Mouse (Mus musculus) kidney, postnatal 0 days (tissue): ENCODE results near the gene Ovol2. TPM values are rescaled to one million over a fixed set of nuclear protein-coding genes. Genes with fewer than 3 reads are reported as not detected.
"Not testable (repeated sequence)": the region's sequence is repeated elsewhere in the genome, so short reads cannot be mapped to it uniquely, and the experiment has no call there.

Source experiments
- ATAC-seq: fragments of 200-750 bp; cut with Nextera tagmentation; replicated peaks from 2 replicates; pipeline ENCODE4 v1.8.0; 2017; ENCODE audit warnings: low read depth, moderate number of reproducible peaks, moderate TSS enrichment, moderate library complexity; ENCODE audit not compliant: low FRiP score
- DNase-seq: peaks from one replicate; pipeline ENCODE4 v3.0.0-alpha.2; 2016; ENCODE audit warnings: low spot score
- H3K27ac ChIP-seq: fragments of 300-500 bp; sonication (generic); 2 replicates; pipeline ENCODE4 v1.5.1; 2014; ENCODE audit warnings: mild to moderate bottlenecking
- H3K27me3 ChIP-seq: fragments of 300-500 bp; sonication (generic); 2 replicates; pipeline ENCODE4 v1.6.1; 2014; ENCODE audit warnings: low read length, mixed read lengths; ENCODE audit not compliant: insufficient read depth
- H3K36me3 ChIP-seq: fragments of 300-500 bp; sonication (generic); 2 replicates; pipeline ENCODE4 v1.6.1; 2014; ENCODE audit warnings: low read length, mixed read lengths; ENCODE audit not compliant: insufficient read depth
- H3K4me1 ChIP-seq: fragments of 300-500 bp; sonication (generic); replicated peaks from 2 replicates; pipeline ENCODE4 v1.6.1; 2014; ENCODE audit warnings: antibody characterized with exemption, low read length, mixed read lengths; ENCODE audit not compliant: insufficient read depth
- H3K4me2 ChIP-seq: fragments of 300-500 bp; sonication (generic); 2 replicates; pipeline ENCODE4 v1.6.1; 2014; ENCODE audit warnings: mild to moderate bottlenecking, low read length, moderate library complexity, mixed read lengths
- H3K4me3 ChIP-seq: fragments of 300-500 bp; sonication (generic); replicated peaks from 2 replicates; pipeline ENCODE4 v1.5.1; 2014; ENCODE audit warnings: low read depth, low read length
- H3K9ac ChIP-seq: fragments of 300-500 bp; sonication (generic); 2 replicates; pipeline ENCODE4 v1.6.1; 2014; ENCODE audit warnings: low read depth, low read length
- H3K9me3 ChIP-seq: fragments of 300-500 bp; sonication (generic); replicated peaks from 2 replicates; pipeline ENCODE4 v1.6.1; 2016; ENCODE audit warnings: low read length, inconsistent platforms, mixed read lengths
- CTCF ChIP-seq: IDR thresholded peaks from 2 replicates; pipeline ENCODE4 v1.5.1; 2016; ENCODE audit warnings: antibody characterized with exemption, low read depth, mild to moderate bottlenecking, moderate library complexity
- WGBS: fragments of 180-500 bp; shearing (Covaris S2); extraction: QIAGEN DNeasy Blood & Tissue Kit; methylation state at CpG from one replicate; pipeline ENCODE4 v1.1.7; 2014; 5-methylcytosine and 5-hydroxymethylcytosine counted together
- polyA plus RNA-seq: library from polyadenylated mRNA; unstranded; fragments of >200 nt; fragmentation: Nextera tagmentation; extraction: Ambion mirVana; gene quantifications from 2 replicates; pipeline ENCODE4 v1.2.1, GENCODE M21; 2015

Ovol2 gene
- polyA plus RNA-seq, 1 experiment from 2014 or later: 1.8 TPM

GRCm38 (mm10) chr2:144369511-144369910 is 37.6 kb upstream of the Ovol2 start:
- peak; percentile 53 for DNase-seq

GRCm38 (mm10) chr2:144369020-144369421 is 37.1 kb upstream of the Ovol2 start:
- Histone ChIP-seq H3K4me1 (peaks cover 4% of the 10 kb centered on the region), H3K27me3 (no peaks in the 10 kb centered on the region), H3K4me3 (peak overlapping the region; percentile 89), H3K27ac (peak overlapping the region; percentile 96), H3K9ac (peak overlapping the region; percentile 82), H3K9me3 (no peaks in the 10 kb centered on the region), H3K4me2 (peak overlapping the region; percentile 68), H3K36me3 (peaks cover 8% of the 10 kb centered on the region; the same call in 1 of the 2 replicates)
- TF ChIP-seq CTCF: no peak
- DNase-seq (no peak), ATAC-seq (peak; percentile 83)
- under 1% methylated on average over 35 of the region's 43 CpGs for WGBS

More at GRCm38 (mm10) chr2:144369511-144369910, 37.6 kb upstream of the Ovol2 start:
- Histone ChIP-seq H3K9me3 (no peaks in the 10 kb centered on the region), H3K27ac (peak overlapping the region; percentile 96), H3K36me3 (peaks cover 12% of the 10 kb centered on the region; the same call in 1 of the 2 replicates), H3K4me3 (peak overlapping the region; percentile 89), H3K4me2 (peak overlapping the region; percentile 68), H3K9ac (peak overlapping the region; percentile 82), H3K27me3 (no peaks in the 10 kb centered on the region), H3K4me1 (peaks cover 4% of the 10 kb centered on the region)
- 0 out of 2 replicates have a peak, but pooled peaks have one; percentile 29 for ATAC-seq
- TF ChIP-seq CTCF: no peak
- under 1% methylated on average over 12 of the region's 12 CpGs for WGBS

- Histone ChIP-seq H3K27me3 (no peaks in the 10 kb centered on the region), H3K9ac (peak within 1 kb of the TSS; percentile 82), H3K4me3 (peak within 1 kb of the TSS; percentile 89), H3K9me3 (no peaks in the 10 kb centered on the region), H3K27ac (peak within 1 kb of the TSS; percentile 96), H3K36me3 (peaks cover 3% of the 10 kb centered on the region; the same call in 1 of the 2 replicates), H3K4me2 (peak within 1 kb of the TSS; percentile 68), H3K4me1 (peaks cover 4% of the 10 kb centered on the region)
- 6% methylated on average over 38 of the region's 38 CpGs for WGBS
- ATAC-seq (peak; percentile 93), DNase-seq (peak; percentile 97)
- TF ChIP-seq CTCF: no peak
Observed at GRCm38 (mm10) chr2:144368400-144369019, 36.6 kb upstream of the Ovol2 start, which contains the start of the genes Kat14 and Pet117. Kat14 (plus strand) TSS chr2:144368983. Pet117 (plus strand) TSS chr2:144368996.

GRCm38 (mm10) chr2:144352843-144353242 is 20.9 kb upstream of the Ovol2 start:
- ATAC-seq (no peak), DNase-seq (no peak)
- no peaks in the 10 kb centered on the region for H3K9me3 ChIP-seq
- no peaks in the 10 kb centered on the region for H3K36me3 ChIP-seq
- WGBS: 80% methylated on average over 11 of the region's 11 CpGs
- H3K4me3 ChIP-seq: no peak overlapping the region
- no peak overlapping the region for H3K4me2 ChIP-seq
- no peaks in the 10 kb centered on the region for H3K4me1 ChIP-seq
- H3K27ac ChIP-seq: no peak overlapping the region
- H3K27me3 ChIP-seq: no peaks in the 10 kb centered on the region
- no peak for TF ChIP-seq CTCF
- no peak overlapping the region for H3K9ac ChIP-seq

GRCm38 (mm10) chr2:144348525-144348924 is 16.6 kb upstream of the Ovol2 start:
- Histone ChIP-seq H3K9me3 (no peaks in the 10 kb centered on the region), H3K9ac (no peak overlapping the region), H3K36me3 (no peaks in the 10 kb centered on the region), H3K4me1 (no peaks in the 10 kb centered on the region), H3K4me2 (no peak overlapping the region), H3K4me3 (no peak overlapping the region), H3K27me3 (no peaks in the 10 kb centered on the region), H3K27ac (no peak overlapping the region)
- peak; percentile 33; the same call in 1 of the 2 replicates for TF ChIP-seq CTCF
- DNase-seq (no peak), ATAC-seq (no peak)
- 80% methylated on average over 3 of the region's 3 CpGs for WGBS

- Histone ChIP-seq H3K9ac (no peak overlapping the region), H3K27me3 (no peaks in the 10 kb centered on the region), H3K4me3 (no peak overlapping the region), H3K4me1 (no peaks in the 10 kb centered on the region), H3K36me3 (no peaks in the 10 kb centered on the region), H3K9me3 (no peaks in the 10 kb centered on the region), H3K4me2 (no peak overlapping the region), H3K27ac (no peak overlapping the region)
- ATAC-seq (no peak), DNase-seq (no peak)
- TF ChIP-seq CTCF: no peak
- 48% methylated on average over 4 of the region's 4 CpGs for WGBS
Observed at GRCm38 (mm10) chr2:144343158-144343557, 11.2 kb upstream of the Ovol2 start.

GRCm38 (mm10) chr2:144338149-144338548 is 6.2 kb upstream of the Ovol2 start:
- H3K4me2 ChIP-seq, H3K27ac ChIP-seq, H3K27me3 ChIP-seq, ATAC-seq, H3K9ac ChIP-seq, H3K4me1 ChIP-seq, H3K36me3 ChIP-seq, H3K9me3 ChIP-seq, DNase-seq, H3K4me3 ChIP-seq: not testable (repeated sequence)
- 76% methylated on average over 6 of the region's 6 CpGs for WGBS
